Mouse (Mus musculus) cortical plate, adult 2 months (tissue): Measurements from ENCODE around the gene Cacna1c.

Source experiments
- CTCF ChIP-seq: fragments of 200-500 bp; IDR thresholded peaks from 2 replicates; pipeline ENCODE4 v1.5.1; 2011; ENCODE audit warnings: mild to moderate bottlenecking, control low read depth, low read length; ENCODE audit not compliant: insufficient read depth; ENCODE audit errors: extremely low read depth
- POLR2A ChIP-seq: fragments of 200-500 bp; IDR thresholded peaks from 2 replicates; pipeline ENCODE4 v1.6.1; 2011; ENCODE audit warnings: mild to moderate bottlenecking, low read length, control low read depth; ENCODE audit not compliant: insufficient read depth; ENCODE audit errors: extremely low read depth

DNA sequence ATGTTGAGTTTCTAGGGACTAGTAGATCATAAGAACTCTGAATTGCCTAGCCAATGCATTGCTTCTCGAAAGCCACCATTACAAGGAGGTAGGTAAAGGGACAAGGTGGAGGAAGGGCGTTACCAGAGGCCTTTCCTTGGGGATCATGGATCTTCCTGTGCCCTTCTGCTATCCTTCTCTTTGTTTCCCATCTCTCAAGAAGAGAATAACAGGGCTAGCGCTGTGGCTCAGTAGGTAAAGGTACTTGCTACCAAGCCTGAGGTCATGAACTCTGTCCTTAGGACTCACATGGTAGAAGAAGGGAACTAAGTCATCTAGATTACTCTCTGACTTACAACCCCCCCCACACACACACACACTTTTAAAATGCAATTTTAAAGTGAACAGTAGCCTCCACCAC, 69.2 kb downstream of the Cacna1c start:
- TF ChIP-seq POLR2A (no peak), CTCF (no peak)
